Mouse (Mus musculus) spleen, postnatal 4 days (tissue): ENCODE data around the gene Prex1.

Experiments used
- DNase-seq, 2 experiments: peaks; one replicate each; pipeline ENCODE4 v3.0.0; 2022; ENCODE audit warnings: low spot score in 2 of 2

Gene Prex1

DNA sequence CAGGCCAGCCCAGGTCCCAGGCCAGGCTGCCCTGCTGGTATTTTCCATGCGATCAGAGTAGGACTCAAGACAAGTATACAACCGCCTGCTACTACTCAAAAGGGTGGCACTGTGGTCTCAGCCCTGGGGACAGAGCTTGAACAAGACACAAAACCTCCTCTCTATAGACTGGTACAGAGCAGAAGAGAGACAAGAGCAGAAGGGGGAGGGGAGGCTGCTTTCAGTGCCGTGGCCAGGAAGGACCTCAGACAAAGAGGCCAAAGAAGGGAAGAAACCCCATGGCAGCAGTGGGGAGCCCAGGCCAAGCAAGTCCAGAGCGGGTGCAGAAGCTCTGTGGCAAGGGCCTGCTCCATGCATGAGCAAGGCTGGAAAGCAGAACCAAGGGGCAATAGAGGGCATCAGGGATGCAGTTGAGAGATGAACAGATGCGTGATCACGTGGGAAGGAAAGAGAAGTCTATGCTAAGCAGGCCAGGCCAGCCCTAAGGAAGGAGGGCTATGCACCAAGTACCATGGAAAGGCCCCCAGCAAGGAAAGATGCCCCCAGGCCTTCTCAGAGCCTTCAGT is 51.0 kb downstream of the Prex1 start:
- DNase-seq = no peak

- no peak for DNase-seq
These were observed 51.7 kb downstream of the Prex1 start for GRCm38 (mm10) chr2:166661971-166662370.

DNA sequence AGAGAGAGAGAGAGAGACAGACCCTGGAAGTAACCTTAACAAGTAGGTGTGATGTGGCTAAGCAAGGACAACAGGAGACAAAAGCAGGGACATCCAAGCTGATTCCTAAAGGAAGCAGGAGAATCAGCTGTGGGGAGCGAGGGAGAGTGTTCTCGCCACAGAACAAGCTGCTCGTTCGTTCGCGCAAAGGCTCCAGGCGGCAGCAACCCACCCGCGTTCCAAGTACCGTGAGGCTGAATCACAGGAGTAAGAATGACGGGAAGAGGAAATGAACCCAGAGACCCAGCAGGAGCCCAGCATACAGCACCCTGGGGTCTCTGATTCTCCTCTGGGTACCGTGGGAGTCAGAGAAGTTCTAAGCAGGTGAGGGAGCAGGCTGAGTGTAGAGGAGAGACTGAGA is 52.1 kb downstream of the Prex1 start:
- no peak for DNase-seq

DNA sequence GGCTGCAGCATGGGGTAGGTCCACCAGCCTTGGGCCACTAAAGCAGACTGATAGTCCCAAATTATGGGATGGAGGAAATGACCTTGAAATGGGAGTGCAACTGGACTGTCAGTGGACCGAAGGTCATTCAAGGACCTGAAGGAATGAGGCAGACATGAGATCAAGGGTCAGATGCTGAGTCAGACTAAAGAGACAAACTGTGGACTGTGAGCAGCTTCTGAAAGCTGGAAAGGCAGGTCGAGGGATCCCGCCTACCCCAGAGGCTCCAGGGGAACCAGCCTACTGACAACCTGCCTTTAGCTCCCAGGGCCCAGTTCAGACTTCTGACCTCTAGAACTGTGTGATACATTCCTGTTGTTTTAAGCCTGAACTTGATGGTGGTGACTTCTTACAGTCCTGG is 55.3 kb downstream of the Prex1 start:
- no peak for DNase-seq

DNA sequence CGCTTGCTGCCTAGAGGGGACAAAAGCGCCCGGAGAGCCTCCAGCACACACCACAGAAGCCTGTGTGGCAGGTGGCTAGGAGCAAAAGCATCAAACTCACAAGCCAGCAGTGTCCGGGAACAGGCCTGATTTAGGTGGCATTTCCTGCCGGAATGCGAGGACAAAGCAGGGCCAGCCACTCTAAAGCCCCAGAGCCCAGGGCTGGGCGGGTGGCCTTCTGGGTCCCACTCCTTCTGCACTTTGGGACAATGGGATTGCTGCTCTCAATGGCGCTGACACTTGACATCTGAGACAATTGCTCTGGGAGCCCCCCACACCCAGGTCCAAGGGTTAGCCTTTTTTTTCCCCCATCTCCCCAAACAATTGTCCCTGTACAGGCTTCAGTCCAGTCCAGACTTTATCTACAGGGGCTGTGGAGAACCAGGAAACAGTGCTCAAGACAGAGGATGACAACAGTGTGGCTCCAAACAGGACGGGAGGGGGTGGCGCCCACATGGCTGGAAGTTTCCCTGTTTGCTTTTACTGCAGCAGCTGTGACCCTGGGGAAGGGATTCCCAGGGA is 56.1 kb downstream of the Prex1 start:
- no peak for DNase-seq

DNA sequence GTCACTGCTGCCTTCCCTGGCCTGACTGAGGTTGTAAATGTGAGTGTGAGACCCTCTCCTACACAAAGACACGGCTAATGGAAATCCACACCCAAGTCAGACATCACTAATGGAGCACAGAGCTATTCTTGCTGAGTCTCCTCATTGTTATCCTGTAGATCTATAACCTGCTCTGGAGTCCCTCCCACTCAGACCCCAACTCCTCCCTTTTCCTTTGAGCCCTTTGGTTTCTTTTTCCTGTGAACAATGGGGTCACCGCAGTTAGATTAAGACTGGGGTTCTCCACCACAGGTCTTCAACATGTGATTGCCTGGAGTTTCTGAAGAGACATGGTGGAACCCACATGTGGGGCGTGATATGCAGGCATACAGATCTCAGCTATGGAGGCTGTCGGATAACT is 57.0 kb downstream of the Prex1 start:
- no peak for DNase-seq

GRCm38 (mm10) chr2:166655727-166656520 is 57.7 kb downstream of the Prex1 start:
- DNase-seq = peak; percentile 70 to 84

DNA sequence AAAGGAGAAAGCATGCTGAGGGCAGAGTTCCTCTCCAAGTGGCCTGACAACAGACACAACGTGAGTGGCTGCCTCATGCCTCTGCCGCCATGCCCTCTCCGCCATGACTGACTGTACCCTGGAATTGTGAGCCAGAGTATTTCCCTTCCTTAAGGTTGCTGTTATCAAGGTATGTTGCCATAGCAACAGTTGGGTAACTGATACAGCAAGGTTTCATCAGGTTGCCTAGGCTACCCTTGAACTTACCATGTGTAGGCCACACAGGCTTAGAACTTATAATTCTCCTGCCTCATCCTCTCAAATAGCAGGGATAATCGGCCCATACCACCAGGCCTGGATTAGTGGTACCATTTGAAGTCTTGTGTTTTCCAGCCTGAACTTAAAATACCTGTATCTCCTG is 58.3 kb downstream of the Prex1 start:
- no peak for DNase-seq

- no peak for DNase-seq
These were observed 58.8 kb downstream of the Prex1 start for GRCm38 (mm10) chr2:166654875-166655274.

DNA sequence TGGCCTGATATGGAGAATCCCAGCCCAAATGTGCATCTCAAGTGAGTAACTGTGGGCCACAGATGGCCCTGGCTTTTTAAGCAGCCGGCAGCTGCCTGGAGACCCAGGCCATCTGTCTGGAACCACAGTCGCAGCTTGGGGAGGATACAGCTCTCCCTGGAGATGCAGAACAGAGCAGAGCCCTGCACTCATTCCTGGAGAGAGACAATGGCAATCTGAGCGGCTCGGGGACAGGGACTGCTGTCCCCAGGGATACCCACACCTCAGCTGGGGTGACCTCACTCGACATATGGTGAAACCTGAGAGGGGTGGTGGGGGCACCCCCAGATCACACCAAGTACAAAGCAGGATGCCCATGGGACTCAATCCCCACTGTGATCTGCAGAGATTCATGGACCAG is 60.1 kb downstream of the Prex1 start:
- DNase-seq = no peak

DNA sequence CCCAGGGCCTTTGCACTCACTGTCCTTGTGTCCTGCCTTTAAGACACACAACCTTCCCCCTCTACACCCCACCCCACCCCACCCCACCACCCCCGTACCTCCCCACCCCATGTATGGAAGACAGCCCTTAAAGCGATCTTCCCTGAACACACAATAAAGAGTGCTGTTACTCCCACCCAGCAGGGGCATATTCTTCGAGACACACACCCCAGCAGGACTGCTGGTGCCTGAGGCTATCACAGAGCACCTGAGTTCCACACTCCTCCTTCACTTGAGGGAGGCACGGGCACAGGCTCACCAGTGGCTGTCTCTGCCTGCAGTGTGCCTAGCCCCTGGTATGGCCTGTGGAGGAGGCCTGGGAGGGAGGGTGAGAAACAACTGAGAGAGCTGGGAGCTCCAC is 61.0 kb downstream of the Prex1 start:
- no peak for DNase-seq

- DNase-seq = no peak
These were observed 62.2 kb downstream of the Prex1 start for GRCm38 (mm10) chr2:166651317-166652030.

- peak; percentile 60 to 77 for DNase-seq
These were observed 63.2 kb downstream of the Prex1 start for GRCm38 (mm10) chr2:166650414-166650813.

DNA sequence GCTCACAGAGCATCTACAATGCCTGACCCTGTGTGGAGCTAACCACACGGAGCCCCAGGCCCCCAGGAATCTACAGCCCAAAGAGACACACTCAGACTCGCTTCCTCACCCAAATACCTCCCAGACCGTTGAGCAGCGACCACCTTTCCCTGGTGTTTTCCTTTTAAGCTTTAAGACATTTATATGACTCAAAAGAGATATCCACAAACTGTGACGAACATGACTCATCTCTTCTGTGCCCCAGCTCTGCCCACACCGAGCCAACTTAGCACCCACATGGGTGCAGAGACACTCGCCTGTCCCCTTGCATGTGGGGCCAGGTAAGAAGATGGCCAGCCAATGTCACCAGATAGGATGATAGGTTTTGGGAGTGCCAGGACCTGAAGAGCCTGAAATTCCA is 66.4 kb downstream of the Prex1 start:
- DNase-seq = no peak

DNA sequence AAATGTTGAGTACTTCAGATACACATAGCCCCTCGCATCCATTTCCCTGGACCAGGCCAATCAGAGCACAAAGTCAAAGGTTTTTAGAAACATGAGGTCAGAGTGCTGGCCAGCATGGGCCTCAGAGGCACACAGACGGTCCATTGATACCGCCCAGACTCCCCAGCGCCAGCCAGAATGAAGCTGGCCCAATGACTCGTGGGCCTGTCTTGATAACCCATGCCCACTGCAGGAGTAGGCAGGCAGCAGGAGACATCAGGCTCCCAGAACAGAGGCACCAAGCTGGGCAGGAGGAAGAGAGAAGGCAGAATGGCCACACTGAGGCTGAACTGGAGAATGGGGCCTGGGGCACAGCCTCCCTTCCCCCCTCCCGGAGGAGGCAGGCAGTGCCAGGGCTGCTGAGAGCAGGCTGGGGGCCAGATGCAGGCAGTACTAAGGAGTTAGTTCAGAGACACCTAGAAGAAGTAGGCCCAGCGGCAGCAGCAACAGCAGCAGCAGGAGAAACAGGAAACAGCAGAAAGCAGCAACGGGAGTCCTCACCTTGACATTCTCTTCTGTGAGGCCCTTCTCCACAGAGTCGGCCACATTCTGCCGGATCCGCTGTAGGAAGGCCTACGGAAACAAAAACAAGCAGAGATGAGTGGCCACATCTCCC is 67.1 kb downstream of the Prex1 start:
- no peak for DNase-seq

DNA sequence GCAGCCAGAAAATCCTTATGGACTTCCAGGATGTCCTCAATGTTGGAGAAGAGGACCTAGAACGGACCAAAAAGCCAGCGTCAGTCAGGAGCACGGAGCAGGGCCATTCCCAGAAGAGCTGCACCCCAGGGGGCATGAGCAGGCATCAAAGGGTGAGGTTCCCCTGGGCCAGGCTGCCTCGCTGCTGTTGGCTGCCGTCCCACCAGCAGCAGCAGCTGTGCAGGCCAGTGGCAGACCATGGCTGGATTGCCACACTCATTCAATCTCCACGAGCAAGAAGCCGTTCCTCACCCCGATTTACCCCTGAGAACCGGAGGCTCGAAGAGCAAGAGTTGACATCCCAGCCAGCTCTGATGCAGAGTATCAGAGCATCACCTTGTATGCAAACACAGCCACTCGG is 68.8 kb downstream of the Prex1 start:
- DNase-seq = no peak

- no peak for DNase-seq
These were observed 71.0 kb downstream of the Prex1 start for GRCm38 (mm10) chr2:166642581-166642987.

GRCm38 (mm10) chr2:166639750-166640149 is 73.9 kb downstream of the Prex1 start:
- no peak for DNase-seq

DNA sequence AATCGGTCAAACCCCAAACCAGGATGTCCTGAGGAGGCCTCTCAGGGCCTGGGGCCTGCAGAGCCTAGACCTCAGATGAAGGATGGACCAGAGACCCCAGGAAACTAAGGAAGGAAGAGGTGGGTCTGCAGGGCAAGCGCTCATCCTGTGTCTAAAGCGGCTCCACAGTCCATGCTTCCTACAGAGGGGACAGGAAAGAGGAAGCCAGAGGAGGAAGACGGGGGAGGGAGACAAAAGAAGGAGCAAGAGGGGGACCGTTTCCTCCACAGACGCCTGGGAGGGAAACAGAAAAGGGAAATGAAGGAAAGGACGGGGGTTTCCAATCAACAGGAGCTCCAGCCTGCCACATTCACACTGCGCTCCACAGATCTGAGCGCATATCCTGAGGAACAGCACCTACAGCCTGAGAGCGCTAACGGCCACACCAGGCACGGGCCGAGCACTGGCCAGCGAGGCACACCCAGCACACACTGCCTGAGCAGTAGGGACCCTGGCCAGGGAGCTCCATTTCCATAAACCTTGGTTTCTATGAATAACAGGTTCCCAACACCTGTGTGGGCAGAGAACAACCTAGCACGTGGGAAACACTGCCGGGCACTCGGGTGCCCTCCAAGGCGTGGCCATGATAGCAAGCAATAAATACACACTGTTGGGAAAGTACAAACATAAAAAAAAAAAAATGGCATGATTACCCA is 74.5 kb downstream of the Prex1 start:
- DNase-seq = no peak

DNA sequence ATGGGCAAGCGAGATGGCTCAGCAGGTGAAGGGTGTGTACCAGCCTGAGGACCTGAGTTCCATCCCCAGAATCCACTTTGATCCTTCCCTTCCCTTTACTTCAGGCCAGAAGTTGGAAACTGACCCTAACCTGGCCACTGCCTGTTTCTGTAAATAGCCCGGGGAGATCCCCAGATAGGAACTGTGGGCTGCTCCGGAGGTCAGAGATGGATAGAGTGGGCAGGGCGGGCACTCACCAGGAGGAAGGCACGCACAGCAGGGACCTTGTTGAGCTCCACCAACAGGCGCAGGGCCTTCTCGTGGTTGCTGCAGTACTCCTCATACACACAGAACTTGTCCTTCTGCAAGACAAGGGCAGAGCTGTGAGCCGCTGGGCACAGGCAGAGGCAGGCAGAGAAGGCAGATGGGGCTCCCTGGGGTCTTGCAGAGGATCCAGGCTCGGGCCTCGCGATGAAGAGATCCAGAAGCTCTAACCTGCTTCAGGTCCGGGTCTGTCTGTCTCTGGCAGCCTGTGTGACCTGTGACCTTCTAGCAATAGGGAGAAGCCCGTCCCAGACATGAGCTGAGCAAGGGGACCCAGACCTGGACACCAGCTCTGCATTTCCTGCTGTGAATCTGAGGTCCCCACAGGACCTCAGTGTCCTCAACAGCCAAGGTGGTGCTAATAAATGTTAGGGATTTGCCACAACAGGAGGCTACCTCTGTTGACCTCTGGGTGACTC is 75.4 kb downstream of the Prex1 start:
- DNase-seq = no peak

DNA sequence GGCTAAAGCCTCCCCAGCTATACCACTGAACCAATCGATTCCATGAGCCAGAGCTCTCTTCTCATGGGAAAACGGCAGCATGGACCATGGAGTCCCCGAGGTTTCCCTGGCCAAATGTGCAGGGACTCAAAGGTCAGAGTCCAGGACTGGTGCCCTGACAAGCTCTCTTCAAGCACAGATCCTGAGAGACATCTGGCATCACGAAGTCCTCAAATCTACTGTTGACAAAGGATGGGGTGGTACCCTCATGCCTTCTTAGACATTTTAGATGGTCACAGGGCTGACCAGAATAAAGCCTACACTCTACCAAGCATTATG is 76.0 kb downstream of the Prex1 start:
- no peak for DNase-seq
